Mouse (Mus musculus) Patski (cell line): ENCODE measurements at regions not wholly inside any gene's neighbourhood (a gene's known extent, or its start where the extent isn't known, plus 50 kb on each side); places are given as distances from the start of the nearest gene placed in this dataset.

Experiments
- ATAC-seq: fragments of 100-300 bp; one replicate; pipeline ENCODE4 v1.8.0; 2021
- CTCF ChIA-PET: fragments of 350-600 bp; sonication (Branson Sonifier 250); formaldehyde crosslinking; loops from one replicate; lab custom pipeline; 2022; ENCODE audit warnings: inconsistent platforms; lab: Charles Lee
- POLR2A ChIA-PET: fragments of 350-600 bp; sonication (Branson Sonifier 250); formaldehyde crosslinking; loops from one replicate; lab custom pipeline; 2022; ENCODE audit warnings: antibody characterized with exemption, inconsistent platforms; lab: Charles Lee
- DNase-seq: peaks from one replicate; pipeline ENCODE4 v3.0.0-alpha.2; 2011; ENCODE audit warnings: low read depth, low spot score
- H3K27me3 ChIP-seq: fragments of 371-371 bp; one replicate; pipeline ENCODE4 v1.5.1; 2021
- CTCF ChIP-seq: fragments of 100-300 bp; IDR thresholded peaks from one replicate; pipeline ENCODE4 v1.5.1; 2021
- in situ Hi-C: fragments of 300-500 bp; cut with MboI; formaldehyde crosslinking; loops from 3 replicates; pipeline ENCODE4 v1.11.1; 2018; ENCODE audit warnings: low pct_unique_long_range_greater_than_20kb, mixed read lengths

GRCm38 (mm10) chr4:31500432-31500831, 463.5 kb upstream of the Map3k7 start:
- H3K27me3 ChIP-seq = no peaks in the 10 kb centered on the region
- no peak for TF ChIP-seq CTCF
- ChIA-PET CTCF (no interaction called here), POLR2A (no interaction called here)
- in situ Hi-C loops = no loop called here
- ATAC-seq = no peak
- no peak for DNase-seq

- DNase-seq (no peak), ATAC-seq (no peak)
- POLR2A ChIA-PET = no interaction called here
- CTCF ChIA-PET = no interaction called here
- in situ Hi-C loops = no loop called here
- H3K27me3 ChIP-seq = no peaks in the 10 kb centered on the region
- no peak for TF ChIP-seq CTCF
Observed at GRCm38 (mm10) chr4:31525638-31526207, 438.2 kb upstream of the Map3k7 start.

DNA sequence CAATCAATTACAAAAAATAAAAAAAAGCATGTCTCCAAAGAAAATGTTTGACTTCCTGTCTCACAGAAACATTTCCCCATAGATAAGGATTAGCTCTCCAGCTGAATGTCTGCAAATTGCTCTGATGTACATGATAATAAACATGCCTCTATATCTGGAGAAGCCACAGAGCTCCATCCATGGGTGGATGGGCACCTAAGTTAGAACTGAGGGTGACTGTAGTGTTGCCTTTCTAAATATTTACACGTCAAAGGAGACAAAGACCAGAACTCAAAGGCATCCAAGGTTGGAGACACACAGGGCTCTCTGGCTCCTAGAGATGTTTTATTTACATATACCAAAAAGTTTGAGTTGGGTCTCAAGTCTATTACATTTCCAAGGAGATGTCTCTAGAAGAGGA, 427.1 kb upstream of the Map3k7 start:
- ChIA-PET CTCF (no interaction called here), POLR2A (no interaction called here)
- no peak for ATAC-seq
- in situ Hi-C loops = no loop called here
- no peak for DNase-seq
- no peaks in the 10 kb centered on the region for H3K27me3 ChIP-seq
- TF ChIP-seq CTCF = no peak

GRCm38 (mm10) chr4:31553780-31554394, 410.0 kb upstream of the Map3k7 start:
- CTCF ChIA-PET = interaction anchor here (1.2 kb wide), 1 partner anchor 10 kb away, joined by 3 read pairs; no protein-coding TSS in a partner anchor
- no peak for TF ChIP-seq CTCF
- no peak for DNase-seq
- POLR2A ChIA-PET = no interaction called here
- no peak for ATAC-seq
- in situ Hi-C loops = no loop called here
- H3K27me3 ChIP-seq = no peaks in the 10 kb centered on the region

DNA sequence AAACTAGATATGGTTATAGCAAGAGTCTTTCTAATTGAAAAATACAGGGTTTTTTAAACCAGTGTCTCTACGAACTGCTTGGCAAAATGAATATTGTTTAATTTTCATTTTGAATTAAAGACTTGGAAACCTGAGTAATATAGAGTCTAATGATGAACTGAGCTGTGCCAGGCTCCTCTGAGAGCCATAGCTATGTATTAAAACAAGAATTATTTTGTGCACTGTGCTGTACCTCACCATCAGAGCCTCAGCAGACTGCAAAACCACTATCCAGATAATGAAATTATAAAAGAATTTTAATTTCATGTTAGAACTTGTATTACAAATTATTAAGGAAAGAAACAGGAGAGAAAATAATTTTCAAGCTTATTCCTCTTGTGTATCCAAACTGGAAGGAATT, 408.8 kb upstream of the Map3k7 start:
- ChIA-PET POLR2A (no interaction called here), CTCF (interaction anchor here (0.6 to 0.7 kb wide), 2 partner anchors 369 to 967 kb away, joined by 3 read pairs; no protein-coding TSS in a partner anchor)
- H3K27me3 ChIP-seq = no peaks in the 10 kb centered on the region
- ATAC-seq = no peak
- no peak for TF ChIP-seq CTCF
- in situ Hi-C loops = no loop called here
- no peak for DNase-seq

GRCm38 (mm10) chr4:31557261-31557660, 406.6 kb upstream of the Map3k7 start:
- ATAC-seq (no peak), DNase-seq (no peak)
- ChIA-PET CTCF (no interaction called here), POLR2A (no interaction called here)
- in situ Hi-C loops = no loop called here
- H3K27me3 ChIP-seq = no peaks in the 10 kb centered on the region
- no peak for TF ChIP-seq CTCF

GRCm38 (mm10) chr4:31560305-31560704, 403.6 kb upstream of the Map3k7 start:
- ATAC-seq (no peak), DNase-seq (no peak)
- ChIA-PET POLR2A (no interaction called here), CTCF (no interaction called here)
- in situ Hi-C loops = no loop called here
- no peaks in the 10 kb centered on the region for H3K27me3 ChIP-seq
- TF ChIP-seq CTCF = no peak

DNA sequence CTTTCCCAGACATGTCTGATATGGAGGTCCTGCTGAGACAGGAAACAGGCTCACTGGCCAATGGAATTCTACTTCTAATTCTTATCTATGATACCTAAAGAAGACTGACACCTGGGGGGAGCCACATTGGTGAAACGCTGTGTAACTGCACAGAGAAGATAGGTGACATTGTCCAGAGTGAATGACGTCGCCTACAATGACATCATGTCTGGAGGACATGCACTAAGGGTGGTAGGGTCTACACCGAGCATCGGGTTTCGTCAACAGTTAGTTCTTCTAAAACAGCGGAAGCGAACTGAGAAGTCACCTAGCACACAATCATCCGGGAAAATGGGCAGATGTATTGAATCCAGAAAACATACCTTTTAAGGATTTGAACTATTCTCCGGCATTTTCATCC, 402.7 kb upstream of the Map3k7 start:
- H3K27me3 ChIP-seq = no peaks in the 10 kb centered on the region
- no peak for TF ChIP-seq CTCF
- in situ Hi-C loops = no loop called here
- ChIA-PET CTCF (no interaction called here), POLR2A (no interaction called here)
- DNase-seq (no peak), ATAC-seq (no peak)

GRCm38 (mm10) chr4:31561823-31562222, 402.1 kb upstream of the Map3k7 start:
- ChIA-PET POLR2A (no interaction called here), CTCF (no interaction called here)
- in situ Hi-C loops = no loop called here
- H3K27me3 ChIP-seq = no peaks in the 10 kb centered on the region
- ATAC-seq (no peak), DNase-seq (no peak)
- peak; percentile 45 for TF ChIP-seq CTCF

DNA sequence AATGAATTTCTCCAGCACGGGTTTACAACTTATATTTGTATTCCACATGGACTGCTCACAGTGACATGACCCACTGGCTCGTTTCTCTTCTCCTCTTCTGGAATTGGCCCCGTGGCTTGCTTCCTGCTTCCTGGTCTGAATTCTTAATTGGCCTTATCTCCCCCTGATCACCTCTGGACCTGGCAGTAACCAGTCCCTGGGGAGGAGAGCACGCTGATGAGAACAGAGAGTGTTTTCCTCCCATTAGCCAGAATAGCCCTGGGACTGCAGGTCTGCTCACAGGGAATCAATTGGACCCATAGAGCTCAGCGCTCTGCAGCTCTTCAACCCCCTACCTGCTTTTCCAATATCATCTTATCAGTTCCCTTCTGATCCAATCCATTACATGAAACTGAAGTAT, 397.7 kb upstream of the Map3k7 start:
- DNase-seq = no peak
- TF ChIP-seq CTCF = no peak
- no peak for ATAC-seq
- in situ Hi-C loops = no loop called here
- H3K27me3 ChIP-seq = no peaks in the 10 kb centered on the region
- ChIA-PET CTCF (no interaction called here), POLR2A (no interaction called here)

DNA sequence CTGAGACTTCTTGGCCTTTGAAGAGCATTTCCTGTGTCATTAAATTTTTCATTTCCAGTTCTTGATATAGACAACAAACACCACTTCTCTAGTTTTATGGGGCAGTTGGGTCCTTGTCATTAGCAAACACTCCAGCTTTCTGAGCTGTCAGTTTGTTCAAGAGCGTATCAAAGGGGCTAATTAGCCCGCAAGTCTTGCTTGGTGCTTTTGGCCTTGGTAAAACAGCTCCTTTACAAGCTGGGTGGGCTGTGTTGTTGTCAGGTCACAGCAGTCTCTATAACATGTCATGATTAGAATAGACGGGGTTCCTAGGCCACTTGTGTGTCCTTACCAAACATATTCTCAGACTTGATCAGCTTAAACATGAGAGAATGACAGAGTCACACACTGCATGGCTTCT, 397.1 kb upstream of the Map3k7 start:
- CTCF ChIA-PET = no interaction called here
- ATAC-seq (no peak), DNase-seq (no peak)
- no peaks in the 10 kb centered on the region for H3K27me3 ChIP-seq
- in situ Hi-C loops = no loop called here
- TF ChIP-seq CTCF = no peak
- POLR2A ChIA-PET = no interaction called here

DNA sequence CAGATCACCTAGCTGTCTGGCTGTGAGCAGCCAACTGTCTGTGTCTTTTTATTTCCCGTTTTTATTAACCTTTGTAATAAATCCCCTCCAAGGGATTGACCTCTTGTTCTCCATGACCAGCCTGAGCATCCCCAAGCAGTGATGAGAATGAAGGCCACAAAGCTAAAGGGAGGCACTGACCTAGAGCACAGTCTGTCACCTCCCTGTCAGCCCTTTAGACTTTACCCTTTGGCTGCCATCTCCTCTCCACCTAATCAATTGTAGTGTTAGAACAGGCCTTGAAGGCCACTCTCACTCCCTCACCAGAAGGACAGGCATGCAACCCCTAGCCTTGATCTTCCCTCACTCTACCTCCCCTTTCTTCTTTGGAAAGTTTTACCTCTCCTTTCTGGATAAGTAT, 394.2 kb upstream of the Map3k7 start:
- in situ Hi-C loops = no loop called here
- DNase-seq = no peak
- H3K27me3 ChIP-seq = no peaks in the 10 kb centered on the region
- ATAC-seq = no peak
- ChIA-PET CTCF (no interaction called here), POLR2A (no interaction called here)
- TF ChIP-seq CTCF = no peak
